Mouse (Mus musculus) common myeloid progenitor, adult 5-6 weeks (primary cell): ENCODE data around the gene Rrp1b. TPM values are rescaled to one million over a fixed set of nuclear protein-coding genes. Genes with fewer than 3 reads are reported as not detected.

Experiments used
- total RNA-seq: library from RNA; stranded (forward); fragments of 200-1000, 187-1606 nt; gene quantifications from 2 replicates; pipeline ENCODE4 v1.2.3, GENCODE M21; 2017

Rrp1b gene
- total RNA-seq, 1 experiment from 2014 or later = 66.6 TPM

Other genes starting within 250 kb of the Rrp1b start
- gene Sik1, start 180.3 kb upstream of the Rrp1b start, total RNA-seq = 21.1 and 29.5 TPM in 2 replicates
- gene Hsf2bp, start 249 bp downstream of the Rrp1b start, total RNA-seq = 0.15 TPM in 1 of 2 replicates, not detected in the other
- gene Notch3, start 130.8 kb downstream of the Rrp1b start, total RNA-seq = 0.05 and 0.18 TPM in 2 replicates
- not detected in 2 replicates for gene Ephx3, start 153.4 kb downstream of the Rrp1b start, total RNA-seq
- 22.5 and 58.5 TPM in 2 replicates for gene Brd4, start 248.6 kb downstream of the Rrp1b start, total RNA-seq